Mouse (Mus musculus): ENCODE results near the gene Il27ra. TPM values are rescaled to one million over a fixed set of nuclear protein-coding genes. Genes with fewer than 3 reads are reported as not detected.

Gene Il27ra
- polyA plus RNA-seq, 1 experiment, result 0.12 TPM

GRCm38 (mm10) chr8:84052746-84053145 lies 10.4 kb upstream of the Il27ra start:
- no peaks in the 10 kb centered on the region for H3K4me1 ChIP-seq (ENCODE audit: control insufficient read depth, insufficient read depth, low read length)
- no peaks in the 10 kb centered on the region for H3K36me3 ChIP-seq (ENCODE audit: control insufficient read depth, insufficient read depth, low read length)
- H3K27me3 ChIP-seq (ENCODE audit: control insufficient read depth, insufficient read depth, low read length), result no peaks in the 10 kb centered on the region
- no peak overlapping the region for H3K4me3 ChIP-seq (ENCODE audit: control insufficient read depth, low read depth, low read length)
- TF ChIP-seq CTCF (IDR thresholded peaks at IDR 0.05; ENCODE audit: control insufficient read depth, insufficient read depth, insufficient replicate concordance, low read depth, low read length) (no peak), POLR2A (IDR thresholded peaks at IDR 0.05; ENCODE audit: control insufficient read depth, low read depth, low read length) (no peak)
- H3K27ac ChIP-seq (ENCODE audit: control insufficient read depth, insufficient read depth, low read depth, low read length), result no peak overlapping the region

GRCm38 (mm10) chr8:84048171-84048570 lies 5.8 kb upstream of the Il27ra start:
- Histone ChIP-seq H3K27me3 (ENCODE audit: control insufficient read depth, insufficient read depth, low read length) (peaks cover 2% of the 10 kb centered on the region; the same call in 1 of the 2 replicates), H3K27ac (ENCODE audit: control insufficient read depth, insufficient read depth, low read depth, low read length) (no peak overlapping the region), H3K4me3 (ENCODE audit: control insufficient read depth, low read depth, low read length) (no peak overlapping the region), H3K36me3 (ENCODE audit: control insufficient read depth, insufficient read depth, low read length) (no peaks in the 10 kb centered on the region), H3K4me1 (ENCODE audit: control insufficient read depth, insufficient read depth, low read length) (no peaks in the 10 kb centered on the region)
- TF ChIP-seq POLR2A (IDR thresholded peaks at IDR 0.05; ENCODE audit: control insufficient read depth, low read depth, low read length), result no peak

GRCm38 (mm10) chr8:84046505-84046904 lies 4.1 kb upstream of the Il27ra start:
- H3K27ac ChIP-seq (ENCODE audit: control insufficient read depth, insufficient read depth, low read depth, low read length), result no peak overlapping the region

GRCm38 (mm10) chr8:84044900-84045299 lies 2.5 kb upstream of the Il27ra start, which contains the start of gene Rln3:
Gene Rln3 (minus strand): TSS chr8:84045000.
- Histone ChIP-seq H3K36me3 (ENCODE audit: control insufficient read depth, insufficient read depth, low read length) (no peaks in the 10 kb centered on the region), H3K27me3 (ENCODE audit: control insufficient read depth, insufficient read depth, low read length) (peaks cover 4% of the 10 kb centered on the region), H3K4me3 (ENCODE audit: control insufficient read depth, low read depth, low read length) (peak within 1 kb of the TSS; percentile 52), H3K27ac (ENCODE audit: control insufficient read depth, insufficient read depth, low read depth, low read length) (no peak within 1 kb of the TSS), H3K4me1 (ENCODE audit: control insufficient read depth, insufficient read depth, low read length) (peaks cover 11% of the 10 kb centered on the region)
- no peak for TF ChIP-seq POLR2A (IDR thresholded peaks at IDR 0.05; ENCODE audit: control insufficient read depth, low read depth, low read length)
- no peak for TF ChIP-seq CTCF (IDR thresholded peaks at IDR 0.05; ENCODE audit: control insufficient read depth, insufficient read depth, insufficient replicate concordance, low read depth, low read length)

More at GRCm38 (mm10) chr8:84046505-84046904, 4.1 kb upstream of the Il27ra start:
- Histone ChIP-seq H3K27me3 (ENCODE audit: control insufficient read depth, insufficient read depth, low read length) (peaks cover 4% of the 10 kb centered on the region), H3K4me3 (ENCODE audit: control insufficient read depth, low read depth, low read length) (no peak overlapping the region), H3K36me3 (ENCODE audit: control insufficient read depth, insufficient read depth, low read length) (no peaks in the 10 kb centered on the region), H3K4me1 (ENCODE audit: control insufficient read depth, insufficient read depth, low read length) (peaks cover 11% of the 10 kb centered on the region)
- TF ChIP-seq POLR2A (IDR thresholded peaks at IDR 0.05; ENCODE audit: control insufficient read depth, low read depth, low read length) (no peak), CTCF (IDR thresholded peaks at IDR 0.05; ENCODE audit: control insufficient read depth, insufficient read depth, insufficient replicate concordance, low read depth, low read length) (no peak)

- Histone ChIP-seq H3K4me1 (ENCODE audit: control insufficient read depth, insufficient read depth, low read length) (peaks cover 11% of the 10 kb centered on the region), H3K4me3 (ENCODE audit: control insufficient read depth, low read depth, low read length) (no peak overlapping the region), H3K27me3 (ENCODE audit: control insufficient read depth, insufficient read depth, low read length) (peaks cover 4% of the 10 kb centered on the region), H3K36me3 (ENCODE audit: control insufficient read depth, insufficient read depth, low read length) (no peaks in the 10 kb centered on the region), H3K27ac (ENCODE audit: control insufficient read depth, insufficient read depth, low read depth, low read length) (no peak overlapping the region)
- TF ChIP-seq POLR2A (IDR thresholded peaks at IDR 0.05; ENCODE audit: control insufficient read depth, low read depth, low read length), result no peak
- TF ChIP-seq CTCF (IDR thresholded peaks at IDR 0.05; ENCODE audit: control insufficient read depth, insufficient read depth, insufficient replicate concordance, low read depth, low read length), result no peak
Measured at GRCm38 (mm10) chr8:84044103-84044502, 1.7 kb upstream of the Il27ra start.

GRCm38 (mm10) chr8:84042948-84043342 lies 556 bp upstream of the Il27ra start:
- Histone ChIP-seq H3K4me3 (ENCODE audit: control insufficient read depth, low read depth, low read length) (no peak overlapping the region), H3K27me3 (ENCODE audit: control insufficient read depth, insufficient read depth, low read length) (peaks cover 4% of the 10 kb centered on the region), H3K36me3 (ENCODE audit: control insufficient read depth, insufficient read depth, low read length) (no peaks in the 10 kb centered on the region), H3K4me1 (ENCODE audit: control insufficient read depth, insufficient read depth, low read length) (peaks cover 11% of the 10 kb centered on the region), H3K27ac (ENCODE audit: control insufficient read depth, insufficient read depth, low read depth, low read length) (no peak overlapping the region)
- TF ChIP-seq POLR2A (IDR thresholded peaks at IDR 0.05; ENCODE audit: control insufficient read depth, low read depth, low read length) (no peak), CTCF (IDR thresholded peaks at IDR 0.05; ENCODE audit: control insufficient read depth, insufficient read depth, insufficient replicate concordance, low read depth, low read length) (no peak)

GRCm38 (mm10) chr8:84039050-84039449 lies 3.3 kb downstream of the Il27ra start:
- H3K4me3 ChIP-seq (ENCODE audit: control insufficient read depth, low read depth, low read length), result no peak overlapping the region
- peaks cover 4% of the 10 kb centered on the region for H3K27me3 ChIP-seq (ENCODE audit: control insufficient read depth, insufficient read depth, low read length)
- H3K4me1 ChIP-seq (ENCODE audit: control insufficient read depth, insufficient read depth, low read length), result peaks cover 11% of the 10 kb centered on the region
- H3K27ac ChIP-seq (ENCODE audit: control insufficient read depth, insufficient read depth, low read depth, low read length), result no peak overlapping the region
- H3K36me3 ChIP-seq (ENCODE audit: control insufficient read depth, insufficient read depth, low read length), result no peaks in the 10 kb centered on the region
- TF ChIP-seq POLR2A (IDR thresholded peaks at IDR 0.05; ENCODE audit: control insufficient read depth, low read depth, low read length), result no peak
- peak; percentile 61; the same call in 1 of the 2 replicates for TF ChIP-seq CTCF (IDR thresholded peaks at IDR 0.05; ENCODE audit: control insufficient read depth, insufficient read depth, insufficient replicate concordance, low read depth, low read length)

GRCm38 (mm10) chr8:84038015-84038414 lies 4.4 kb downstream of the Il27ra start:
- Histone ChIP-seq H3K36me3 (ENCODE audit: control insufficient read depth, insufficient read depth, low read length) (no peaks in the 10 kb centered on the region), H3K27me3 (ENCODE audit: control insufficient read depth, insufficient read depth, low read length) (peaks cover 2% of the 10 kb centered on the region; the same call in 1 of the 2 replicates), H3K4me3 (ENCODE audit: control insufficient read depth, low read depth, low read length) (no peak overlapping the region), H3K27ac (ENCODE audit: control insufficient read depth, insufficient read depth, low read depth, low read length) (no peak overlapping the region), H3K4me1 (ENCODE audit: control insufficient read depth, insufficient read depth, low read length) (peaks cover 10% of the 10 kb centered on the region)
- TF ChIP-seq CTCF (IDR thresholded peaks at IDR 0.05; ENCODE audit: control insufficient read depth, insufficient read depth, insufficient replicate concordance, low read depth, low read length) (no peak), POLR2A (IDR thresholded peaks at IDR 0.05; ENCODE audit: control insufficient read depth, low read depth, low read length) (no peak)
